Mouse (Mus musculus) hindlimb bud, embryonic 11.5 days (tissue): Measurements from ENCODE around the gene Cd72.

ENCODE experiments used
- DNase-seq: peaks from one replicate; pipeline ENCODE4 v3.0.0-alpha.2; 2012; ENCODE audit warnings: low read depth, low spot score; ENCODE audit errors: extremely low spot score

Cd72 gene

DNA sequence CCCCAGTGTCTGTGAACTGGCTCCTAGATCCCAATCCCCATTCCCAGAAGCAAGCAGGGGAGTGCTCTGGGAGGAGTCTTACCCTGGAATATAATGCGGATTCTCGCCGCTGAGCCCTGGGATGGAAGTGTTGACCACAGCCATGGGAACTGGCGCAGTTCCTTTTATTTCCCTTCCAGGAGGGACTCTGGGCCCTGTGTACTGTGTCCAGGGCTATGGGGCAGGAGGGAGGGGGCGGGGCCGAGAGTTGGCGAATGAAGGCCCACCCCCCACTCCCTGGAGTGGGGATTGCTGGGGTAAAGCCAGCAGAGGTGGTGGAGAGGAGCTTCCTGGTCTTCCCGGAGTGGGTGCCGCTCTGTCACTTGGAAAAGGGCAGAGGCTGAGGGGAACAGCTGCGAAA, 25.5 kb downstream of the Cd72 start, which contains the start of gene Fam166b:
Gene Fam166b (minus strand): TSS at position 189 of the 400 bp plus-strand sequence.
- DNase-seq = no peak

GRCm38 (mm10) chr4:43428180-43428861, 26.1 kb downstream of the Cd72 start:
- no peak for DNase-seq

GRCm38 (mm10) chr4:43427501-43428179, 26.8 kb downstream of the Cd72 start:
- DNase-seq = no peak

DNA sequence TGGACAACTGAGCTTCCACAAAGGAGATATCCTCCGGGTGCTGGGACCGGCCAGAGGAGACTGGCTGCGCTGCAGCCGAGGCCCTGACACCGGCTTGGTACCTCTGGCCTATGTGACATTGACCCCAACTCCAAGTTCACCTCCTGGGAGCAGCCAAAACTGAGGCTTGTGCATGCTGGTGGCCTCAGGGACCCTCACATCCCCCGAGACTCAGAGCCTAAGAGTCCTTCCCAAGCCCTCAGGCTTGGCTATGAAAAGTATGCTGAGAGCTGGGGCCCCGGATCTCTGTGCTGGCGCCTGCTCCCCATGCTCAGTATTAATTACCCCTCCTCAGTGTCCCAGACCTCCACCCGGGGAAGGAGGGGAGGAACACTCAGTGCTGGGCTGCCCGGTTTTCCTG, 27.9 kb downstream of the Cd72 start:
- DNase-seq = no peak

- no peak for DNase-seq
Observed at GRCm38 (mm10) chr4:43425648-43426380, 28.6 kb downstream of the Cd72 start.

DNA sequence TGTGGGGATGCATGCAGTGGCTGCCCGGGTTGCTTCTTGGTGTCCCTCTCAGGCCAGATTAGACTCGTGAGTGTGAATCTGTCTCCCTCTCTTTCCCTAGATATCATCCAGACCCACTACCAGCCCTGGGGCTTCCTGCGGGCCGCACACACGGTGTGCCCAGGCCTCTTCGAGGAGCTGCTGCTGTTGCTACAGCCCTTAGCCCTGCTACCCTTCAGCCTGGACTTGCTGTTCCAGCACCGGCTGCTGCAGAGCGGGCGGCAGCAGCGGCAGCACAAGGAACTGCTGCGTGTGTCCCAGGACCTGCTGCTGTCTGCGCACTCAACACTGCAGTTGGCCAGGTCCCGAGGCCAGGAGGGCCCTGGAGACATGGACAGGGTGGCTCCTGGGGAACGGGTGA, 29.2 kb downstream of the Cd72 start:
- no peak for DNase-seq

GRCm38 (mm10) chr4:43424072-43424471, 30.4 kb downstream of the Cd72 start:
- no peak for DNase-seq

GRCm38 (mm10) chr4:43423267-43423934, 31.0 kb downstream of the Cd72 start:
- DNase-seq = no peak

- no peak for DNase-seq
Observed at GRCm38 (mm10) chr4:43421632-43422240, 32.7 kb downstream of the Cd72 start.

DNA sequence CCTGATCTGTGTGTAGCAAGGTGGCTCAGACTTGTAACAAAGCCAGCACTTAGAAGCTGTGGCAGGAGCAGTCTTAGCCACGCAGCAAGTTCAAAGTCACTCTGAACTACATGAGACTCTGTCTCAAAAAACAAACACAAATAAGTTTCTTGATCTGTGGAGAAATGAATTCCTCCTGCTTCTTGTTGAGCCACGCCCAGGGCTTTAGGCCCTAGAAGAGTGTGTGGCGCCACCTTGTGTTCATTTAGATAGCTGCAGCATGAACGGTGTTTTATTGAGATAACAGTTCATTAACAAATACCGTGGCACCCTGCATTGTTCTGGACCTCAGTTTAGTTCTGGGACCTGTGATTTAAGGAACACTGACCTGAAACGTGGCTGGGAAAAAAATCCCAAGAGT, 34.1 kb downstream of the Cd72 start:
- DNase-seq = no peak

GRCm38 (mm10) chr4:43419801-43420281, 34.6 kb downstream of the Cd72 start:
- DNase-seq = no peak

GRCm38 (mm10) chr4:43418973-43419656, 35.3 kb downstream of the Cd72 start:
- DNase-seq = no peak

- no peak for DNase-seq
Observed at GRCm38 (mm10) chr4:43418450-43418849, 36.0 kb downstream of the Cd72 start.

DNA sequence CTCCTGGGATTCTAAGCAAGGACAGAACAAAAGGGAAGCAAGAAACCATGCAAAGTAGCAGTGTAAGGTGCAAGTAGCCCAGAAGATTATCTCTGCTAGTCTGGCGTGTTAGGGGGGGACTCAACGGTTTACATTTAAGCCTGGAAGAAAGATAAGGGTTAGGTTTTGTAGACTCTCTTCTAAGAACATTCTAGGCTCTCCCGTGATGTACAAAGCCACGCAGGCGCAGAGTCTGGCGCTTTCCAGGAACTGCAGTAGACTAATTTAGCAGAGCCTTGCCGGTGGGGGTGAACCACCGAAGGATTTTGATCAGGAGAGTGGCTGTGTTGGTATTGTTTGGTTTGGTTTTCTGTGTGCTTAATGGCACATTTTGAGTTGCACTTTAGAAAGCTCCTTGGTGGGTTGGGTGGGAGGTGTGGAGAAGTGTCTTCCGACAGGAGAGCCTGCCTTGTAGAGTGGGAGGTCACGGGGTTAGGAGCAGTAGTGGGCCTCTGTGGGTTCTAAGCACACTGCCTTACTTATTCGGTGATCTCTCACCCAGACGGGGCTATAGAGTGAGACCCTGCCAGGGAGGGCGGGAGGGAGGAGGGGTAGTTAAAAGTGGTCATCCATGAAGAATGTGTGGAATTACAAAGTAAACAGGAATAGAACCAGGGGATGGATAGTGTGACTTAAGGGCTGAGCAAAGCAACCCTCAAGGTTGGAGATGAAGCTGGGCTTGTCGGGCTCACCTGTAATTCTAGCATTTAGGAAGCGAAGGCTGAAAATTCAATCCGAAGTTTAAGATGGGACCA, 37.0 kb downstream of the Cd72 start:
- no peak for DNase-seq

DNA sequence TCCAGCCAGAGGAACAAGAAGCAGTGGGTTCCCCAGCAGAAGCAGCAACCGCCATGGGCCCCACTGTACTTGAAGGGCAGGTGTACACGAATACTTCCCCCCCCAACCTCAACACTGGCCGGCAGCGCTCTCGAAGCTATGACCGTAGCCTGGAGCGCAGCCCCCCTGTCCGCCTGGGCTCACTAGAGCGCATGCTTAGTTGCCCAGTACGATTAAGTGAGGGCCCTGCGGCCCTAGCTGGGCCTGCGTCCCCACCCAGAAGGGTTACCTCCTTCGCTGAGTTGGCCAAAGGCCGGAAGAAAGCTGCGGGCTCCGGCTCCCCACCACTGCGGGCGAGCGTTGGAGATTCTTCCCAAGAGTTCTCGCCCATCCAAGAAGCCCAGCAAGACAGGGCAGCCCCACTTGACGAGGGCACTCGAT, 38.3 kb downstream of the Cd72 start:
- DNase-seq = no peak

- no peak for DNase-seq
Observed at GRCm38 (mm10) chr4:43415221-43416070, 39.0 kb downstream of the Cd72 start.

- DNase-seq = no peak
Observed at GRCm38 (mm10) chr4:43414761-43415160, 39.7 kb downstream of the Cd72 start.

DNA sequence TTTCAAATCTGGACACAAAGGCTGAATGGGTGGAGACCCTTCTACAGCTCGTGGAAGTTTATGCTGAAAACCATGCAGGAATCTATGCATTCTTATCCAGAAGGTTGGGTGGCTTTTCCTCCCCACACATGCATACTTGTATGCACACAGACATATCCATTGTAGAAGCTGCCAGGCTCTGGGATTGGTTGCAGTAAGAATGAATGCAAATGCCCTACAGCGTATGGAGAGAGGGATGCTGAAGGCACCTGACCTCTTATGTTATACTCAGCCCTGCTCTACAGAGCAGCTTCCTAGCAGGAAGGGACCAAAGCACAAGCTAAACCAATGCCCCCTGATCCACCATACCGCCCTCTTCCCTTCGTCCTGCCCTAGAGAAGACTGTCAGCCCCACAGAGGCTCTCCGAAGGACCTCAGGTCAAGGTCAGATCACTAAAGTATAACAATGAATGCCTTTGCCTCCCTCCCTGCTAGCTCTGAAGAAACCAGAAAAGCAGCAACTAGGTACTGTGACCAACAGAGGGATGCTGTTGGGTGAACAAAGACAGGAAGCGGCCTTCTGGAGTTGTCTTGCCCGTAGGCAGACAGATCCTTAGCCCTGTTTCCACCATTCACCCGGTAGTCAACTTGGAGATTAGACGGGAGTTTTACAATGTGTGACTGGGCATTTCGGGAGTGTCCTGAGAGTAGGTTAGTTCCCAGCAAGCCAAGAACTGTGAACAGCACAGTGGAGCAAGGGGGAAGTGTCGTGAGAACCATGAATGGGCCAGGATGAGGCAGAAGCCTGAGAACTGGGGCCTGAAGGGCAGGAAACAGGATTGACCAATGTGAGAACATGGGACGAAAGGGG, 47.1 kb downstream of the Cd72 start:
- no peak for DNase-seq
